Mouse (Mus musculus) intestine, embryonic 14.5 days (tissue): Measurements from ENCODE around the gene Aip. TPM values are rescaled to one million over a fixed set of nuclear protein-coding genes. Genes with fewer than 3 reads are reported as not detected.

Experiments
- ATAC-seq: fragments of 200-750 bp; cut with Nextera tagmentation; replicated peaks from 2 replicates; pipeline ENCODE4 v1.8.0; 2017; ENCODE audit warnings: low read depth, moderate number of reproducible peaks, moderate TSS enrichment, moderate library complexity; ENCODE audit not compliant: low FRiP score, low TSS enrichment
- DNase-seq: peaks from one replicate; pipeline ENCODE4 v3.0.0-alpha.2; 2018; ENCODE audit warnings: low spot score
- H3K27ac ChIP-seq: fragments of 300-500 bp; sonication (generic); 2 replicates; pipeline ENCODE4 v1.5.1; 2014; ENCODE audit warnings: low read depth, mild to moderate bottlenecking, control low read depth
- H3K27me3 ChIP-seq: fragments of 300-500 bp; sonication (generic); replicated peaks from 2 replicates; pipeline ENCODE4 v1.6.1; 2014; ENCODE audit warnings: low read length, control low read depth; ENCODE audit not compliant: control insufficient read depth, insufficient read depth
- H3K36me3 ChIP-seq: fragments of 300-500 bp; sonication (generic); 2 replicates; pipeline ENCODE4 v1.6.1; 2014; ENCODE audit warnings: low read length, control low read depth; ENCODE audit not compliant: control insufficient read depth, insufficient read depth
- H3K4me1 ChIP-seq: fragments of 300-500 bp; sonication (generic); replicated peaks from 2 replicates; pipeline ENCODE4 v1.6.1; 2014; ENCODE audit warnings: low read length, control low read depth, mixed read lengths; ENCODE audit not compliant: control insufficient read depth, insufficient read depth
- H3K4me2 ChIP-seq: fragments of 300-500 bp; sonication (generic); 2 replicates; pipeline ENCODE4 v1.6.1; 2014; ENCODE audit warnings: low read length
- H3K4me3 ChIP-seq: fragments of 300-500 bp; sonication (generic); 2 replicates; pipeline ENCODE4 v1.5.1; 2014; ENCODE audit warnings: low read depth, low read length, control low read depth, mixed read lengths
- H3K9ac ChIP-seq: fragments of 300-500 bp; sonication (generic); 2 replicates; pipeline ENCODE4 v1.6.1; 2014; ENCODE audit warnings: mild to moderate bottlenecking, low read length
- H3K9me3 ChIP-seq: fragments of 300-500 bp; sonication (generic); 2 replicates; pipeline ENCODE4 v1.6.1; 2016; ENCODE audit warnings: low read length, control low read depth; ENCODE audit not compliant: control insufficient read depth
- WGBS: fragments of 180-500 bp; shearing (Covaris S2); extraction: QIAGEN DNeasy Blood & Tissue Kit; methylation state at CpG from one replicate; pipeline ENCODE4 v1.1.7; 2014; 5-methylcytosine and 5-hydroxymethylcytosine counted together
- polyA plus RNA-seq: library from polyadenylated mRNA; unstranded; fragments of >200 nt; fragmentation: Nextera tagmentation; extraction: Ambion mirVana; gene quantifications from 2 replicates; pipeline ENCODE4 v1.2.1, GENCODE M21; 2014

Aip gene
- polyA plus RNA-seq, 1 experiment from 2014 or later: 89.7 TPM

GRCm38 (mm10) chr19:4089128-4089527 is 36.5 kb downstream of the Aip start:
- WGBS: 74% methylated on average over 6 of the region's 6 CpGs
- Histone ChIP-seq H3K9me3 (no peaks in the 10 kb centered on the region), H3K4me1 (no peaks in the 10 kb centered on the region), H3K9ac (no peak overlapping the region), H3K27me3 (no peaks in the 10 kb centered on the region), H3K27ac (no peak overlapping the region), H3K4me3 (no peak overlapping the region), H3K4me2 (no peak overlapping the region), H3K36me3 (no peaks in the 10 kb centered on the region)
- ATAC-seq (no peak), DNase-seq (no peak)

- ATAC-seq (no peak), DNase-seq (no peak)
- no peaks in the 10 kb centered on the region for H3K4me1 ChIP-seq
- no peak overlapping the region for H3K4me2 ChIP-seq
- no peaks in the 10 kb centered on the region for H3K9me3 ChIP-seq
- no peaks in the 10 kb centered on the region for H3K36me3 ChIP-seq
- no peak overlapping the region for H3K4me3 ChIP-seq
- no peak overlapping the region for H3K27ac ChIP-seq
- no peak overlapping the region for H3K9ac ChIP-seq
- no peaks in the 10 kb centered on the region for H3K27me3 ChIP-seq
- 40% methylated on average over 5 of the region's 5 CpGs for WGBS
Observed at GRCm38 (mm10) chr19:4088146-4088545, 37.5 kb downstream of the Aip start.

GRCm38 (mm10) chr19:4087090-4087489 is 38.6 kb downstream of the Aip start:
- WGBS: 87% methylated on average over 5 of the region's 5 CpGs
- ATAC-seq (no peak), DNase-seq (no peak)
- H3K9ac ChIP-seq: no peak overlapping the region
- no peaks in the 10 kb centered on the region for H3K9me3 ChIP-seq
- no peak overlapping the region for H3K4me3 ChIP-seq
- H3K4me1 ChIP-seq: no peaks in the 10 kb centered on the region
- H3K27ac ChIP-seq: no peak overlapping the region
- no peaks in the 10 kb centered on the region for H3K36me3 ChIP-seq
- no peaks in the 10 kb centered on the region for H3K27me3 ChIP-seq
- no peak overlapping the region for H3K4me2 ChIP-seq

- Histone ChIP-seq H3K27me3 (no peaks in the 10 kb centered on the region), H3K4me3 (no peak overlapping the region), H3K4me2 (no peak overlapping the region), H3K36me3 (no peaks in the 10 kb centered on the region), H3K9me3 (no peaks in the 10 kb centered on the region), H3K9ac (no peak overlapping the region), H3K27ac (no peak overlapping the region), H3K4me1 (no peaks in the 10 kb centered on the region)
- DNase-seq: no peak
- 92% methylated on average over 15 of the region's 15 CpGs for WGBS
- ATAC-seq: no peak
Observed at GRCm38 (mm10) chr19:4086156-4086555, 39.5 kb downstream of the Aip start.

GRCm38 (mm10) chr19:4084984-4085383 is 40.7 kb downstream of the Aip start:
- Histone ChIP-seq H3K4me1 (no peaks in the 10 kb centered on the region), H3K9me3 (no peaks in the 10 kb centered on the region), H3K4me2 (no peak overlapping the region), H3K4me3 (no peak overlapping the region), H3K27me3 (no peaks in the 10 kb centered on the region), H3K9ac (no peak overlapping the region), H3K27ac (no peak overlapping the region), H3K36me3 (no peaks in the 10 kb centered on the region)
- ATAC-seq: no peak
- WGBS: 80% methylated on average over 1 of the region's 1 CpGs
- no peak for DNase-seq

GRCm38 (mm10) chr19:4083826-4084225 is 41.8 kb downstream of the Aip start:
- Histone ChIP-seq H3K27me3 (no peaks in the 10 kb centered on the region), H3K4me1 (no peaks in the 10 kb centered on the region), H3K9me3 (no peaks in the 10 kb centered on the region), H3K27ac (no peak overlapping the region), H3K9ac (no peak overlapping the region), H3K4me3 (no peak overlapping the region), H3K36me3 (no peaks in the 10 kb centered on the region), H3K4me2 (no peak overlapping the region)
- 24% methylated on average over 8 of the region's 8 CpGs for WGBS
- ATAC-seq (no peak), DNase-seq (no peak)

GRCm38 (mm10) chr19:4083316-4083715 is 42.3 kb downstream of the Aip start:
- Histone ChIP-seq H3K9ac (no peak overlapping the region), H3K4me2 (no peak overlapping the region), H3K27me3 (no peaks in the 10 kb centered on the region), H3K9me3 (no peaks in the 10 kb centered on the region), H3K36me3 (no peaks in the 10 kb centered on the region), H3K4me3 (no peak overlapping the region), H3K27ac (no peak overlapping the region), H3K4me1 (no peaks in the 10 kb centered on the region)
- DNase-seq (no peak), ATAC-seq (no peak)
- 83% methylated on average over 7 of the region's 7 CpGs for WGBS

- Histone ChIP-seq H3K9me3 (no peaks in the 10 kb centered on the region), H3K4me2 (no peak overlapping the region), H3K4me3 (no peak overlapping the region), H3K9ac (no peak overlapping the region), H3K27ac (no peak overlapping the region), H3K36me3 (no peaks in the 10 kb centered on the region), H3K27me3 (no peaks in the 10 kb centered on the region), H3K4me1 (no peaks in the 10 kb centered on the region)
- 81% methylated on average over 11 of the region's 11 CpGs for WGBS
- DNase-seq (no peak), ATAC-seq (no peak)
Observed at GRCm38 (mm10) chr19:4082219-4082965, 43.3 kb downstream of the Aip start.

GRCm38 (mm10) chr19:4081394-4081793 is 44.3 kb downstream of the Aip start, which contains the start of gene Cabp2:
Cabp2 (plus strand) TSS chr19:4081578.
- Histone ChIP-seq H3K9me3 (no peaks in the 10 kb centered on the region), H3K4me2 (no peak within 1 kb of the TSS), H3K4me3 (no peak within 1 kb of the TSS), H3K27ac (no peak within 1 kb of the TSS), H3K27me3 (no peaks in the 10 kb centered on the region), H3K4me1 (no peaks in the 10 kb centered on the region), H3K36me3 (no peaks in the 10 kb centered on the region), H3K9ac (no peak within 1 kb of the TSS)
- DNase-seq: no peak
- WGBS: 71% methylated on average over 3 of the region's 3 CpGs
- ATAC-seq: no peak
